Mouse (Mus musculus) lung, postnatal 0 days (tissue): ENCODE measurements around the gene C130050O18Rik.

Experiments used
- CTCF ChIP-seq: IDR thresholded peaks from 2 replicates; pipeline ENCODE4 v1.5.1; 2016; ENCODE audit warnings: antibody characterized with exemption, mild to moderate bottlenecking
- EP300 ChIP-seq: IDR thresholded peaks from 2 replicates; pipeline ENCODE4 v1.6.1; 2016; ENCODE audit warnings: antibody characterized with exemption, mild to moderate bottlenecking, control low read depth

- TF ChIP-seq CTCF, result 0 out of 2 replicates have a peak, but pooled peaks have one; percentile 6
- no peak for TF ChIP-seq EP300
Measured at GRCm38 (mm10) chr5:139407121-139407885, 2.2 kb downstream of the C130050O18Rik start.
